Mouse (Mus musculus) forebrain, embryonic 11.5 days (tissue): ENCODE measurements around the gene Tcl1b5. TPM values are rescaled to one million over a fixed set of nuclear protein-coding genes. Genes with fewer than 3 reads are reported as not detected.
"Not testable (repeated sequence)": the region's sequence is repeated elsewhere in the genome, so short reads cannot be mapped to it uniquely, and the experiment has no call there.

ENCODE experiments used
- ATAC-seq: fragments of 200-750 bp; cut with Nextera tagmentation; replicated peaks from 2 replicates; pipeline ENCODE4 v1.8.0; 2017; ENCODE audit warnings: moderate TSS enrichment; ENCODE audit not compliant: low FRiP score
- DNase-seq: peaks from one replicate; pipeline ENCODE4 v3.0.0-alpha.2; 2017; ENCODE audit warnings: low spot score
- H3K27ac ChIP-seq: fragments of 300-500 bp; sonication (generic); 2 replicates; pipeline ENCODE4 v1.5.1; 2014; ENCODE audit warnings: low read depth, low read length
- H3K27me3 ChIP-seq: fragments of 300-500 bp; sonication (generic); 2 replicates; pipeline ENCODE4 v1.6.1; 2014; ENCODE audit warnings: mild to moderate bottlenecking, low read length, mixed read lengths; ENCODE audit not compliant: control insufficient read depth, insufficient read depth
- H3K36me3 ChIP-seq: fragments of 300-500 bp; sonication (generic); 2 replicates; pipeline ENCODE4 v1.6.1; 2014; ENCODE audit warnings: mild to moderate bottlenecking, low read length, moderate library complexity, mixed read lengths; ENCODE audit not compliant: control insufficient read depth, insufficient read depth
- H3K4me1 ChIP-seq: fragments of 300-500 bp; sonication (generic); replicated peaks from 2 replicates; pipeline ENCODE4 v1.6.1; 2014; ENCODE audit warnings: low read length, mixed read lengths; ENCODE audit not compliant: control insufficient read depth, insufficient read depth
- H3K4me2 ChIP-seq: fragments of 300-500 bp; sonication (generic); 2 replicates; pipeline ENCODE4 v1.6.1; 2014; ENCODE audit warnings: low read depth, mild to moderate bottlenecking, low read length, moderate library complexity, mixed read lengths; ENCODE audit not compliant: severe bottlenecking
- H3K4me3 ChIP-seq: fragments of 300-500 bp; sonication (generic); 2 replicates; pipeline ENCODE4 v1.5.1; 2014; ENCODE audit warnings: low read depth, low read length
- H3K9ac ChIP-seq: fragments of 300-500 bp; sonication (generic); 2 replicates; pipeline ENCODE4 v1.6.1; 2014; ENCODE audit warnings: low read length
- H3K9me3 ChIP-seq: fragments of 300-500 bp; sonication (generic); 2 replicates; pipeline ENCODE4 v1.6.1; 2016; ENCODE audit warnings: low read length, mixed read lengths; ENCODE audit not compliant: control insufficient read depth
- WGBS: fragments of 180-500 bp; shearing (Covaris S2); extraction: QIAGEN DNeasy Blood & Tissue Kit; methylation state at CpG from one replicate; pipeline ENCODE4 v1.1.7; 2014; 5-methylcytosine and 5-hydroxymethylcytosine counted together
- polyA plus RNA-seq: library from polyadenylated mRNA; unstranded; fragments of >200 nt; fragmentation: Nextera tagmentation; extraction: Ambion mirVana; gene quantifications from 2 replicates; pipeline ENCODE4 v1.2.1, GENCODE M21; 2014

The Tcl1b5 gene
- polyA plus RNA-seq, 1 experiment from 2014 or later = not detected

DNA sequence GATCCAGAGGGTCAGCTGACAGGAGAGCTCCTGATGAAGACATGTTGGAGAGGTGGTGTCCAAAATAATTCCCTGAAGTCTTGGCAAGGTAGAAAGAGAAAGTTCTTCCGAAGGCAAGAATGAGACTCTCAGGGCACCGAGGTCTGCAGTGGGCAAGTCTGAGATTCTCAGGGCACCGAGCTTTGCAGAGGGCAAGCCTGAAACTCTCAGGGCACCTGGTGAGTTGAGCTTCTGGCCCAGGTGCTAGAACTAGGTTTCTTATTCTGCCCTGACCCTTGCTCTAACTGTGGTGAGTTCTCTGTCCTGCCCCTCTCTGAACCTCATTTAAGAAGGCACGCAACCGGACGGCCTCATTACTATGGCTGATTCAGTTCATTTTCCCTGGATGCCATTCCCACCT, 14.6 kb downstream of the Tcl1b5 start, which contains the start of gene Tcl1b3:
Gene Tcl1b3 (plus strand): TSS at position 301 of the 400 bp plus-strand sequence.
- DNase-seq, H3K9me3 ChIP-seq, H3K27ac ChIP-seq, H3K36me3 ChIP-seq, H3K4me2 ChIP-seq, ATAC-seq, H3K27me3 ChIP-seq, H3K4me1 ChIP-seq, H3K9ac ChIP-seq, H3K4me3 ChIP-seq: not testable (repeated sequence)
- WGBS = 92% methylated on average over 6 of the region's 6 CpGs

DNA sequence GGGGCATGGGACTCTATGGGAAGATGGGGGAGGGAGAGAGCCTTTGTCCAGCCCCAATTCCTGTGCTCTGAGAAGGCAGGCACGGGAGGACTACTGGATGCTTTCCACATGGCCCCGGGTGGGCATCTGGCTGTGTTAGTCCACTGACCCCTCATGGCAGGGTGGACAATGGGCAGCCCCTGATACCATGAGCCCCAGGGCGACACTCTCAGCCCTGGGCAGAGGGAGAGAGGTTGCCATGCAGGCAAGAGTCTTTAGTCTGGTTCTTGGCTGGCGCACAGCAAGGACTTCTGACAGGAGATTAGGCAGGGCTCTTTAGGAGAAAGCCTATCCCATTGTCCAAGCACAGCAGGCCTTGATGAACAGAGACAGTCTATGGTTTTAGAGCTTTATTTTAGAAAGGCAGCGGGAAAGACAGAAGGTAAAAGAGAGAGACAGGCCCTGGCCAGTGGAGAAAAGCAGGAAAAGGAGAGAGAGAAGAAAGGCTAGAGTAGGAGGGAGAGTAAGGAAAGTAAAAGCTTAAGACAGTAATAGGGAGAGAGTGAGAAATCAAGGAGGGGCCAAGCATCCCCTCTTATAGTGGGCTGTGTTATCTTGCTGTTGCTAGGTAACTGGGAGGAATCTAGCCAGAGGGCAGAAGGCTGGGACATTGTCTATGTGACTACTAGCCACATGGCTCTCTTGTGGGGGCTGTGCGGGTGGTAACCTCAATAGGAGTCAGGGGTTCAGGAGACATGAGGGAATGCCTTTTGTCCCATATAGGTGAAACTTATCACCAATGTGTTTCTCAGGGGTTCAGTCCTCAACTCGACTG, 23.7 kb downstream of the Tcl1b5 start:
- H3K4me3 ChIP-seq, DNase-seq, H3K4me1 ChIP-seq, H3K9me3 ChIP-seq, ATAC-seq, H3K4me2 ChIP-seq, H3K27ac ChIP-seq, H3K9ac ChIP-seq, H3K27me3 ChIP-seq, H3K36me3 ChIP-seq: not testable (repeated sequence)
- WGBS = 21% methylated on average over 7 of the region's 7 CpGs

DNA sequence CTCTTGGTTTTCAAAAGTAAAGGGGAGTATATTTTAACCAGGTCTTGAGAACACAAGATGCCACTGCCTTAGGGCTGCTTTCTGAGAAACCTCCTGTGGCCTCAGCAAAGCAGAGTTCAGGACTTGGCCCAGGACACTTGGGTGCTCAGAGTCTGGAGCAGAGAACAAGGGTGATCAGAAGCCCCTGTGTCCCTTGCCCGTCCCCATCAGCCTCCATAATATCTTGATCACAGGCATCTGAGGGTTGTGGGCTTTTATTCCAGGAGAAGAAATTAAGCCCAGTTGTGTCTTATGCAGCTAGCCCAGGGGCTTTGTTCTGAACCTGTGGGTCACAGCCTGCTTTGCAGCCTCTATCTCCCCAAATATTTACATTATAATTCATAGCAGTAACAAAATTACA, 25.5 kb downstream of the Tcl1b5 start, which contains the start of gene Tcl1b4:
Gene Tcl1b4 (plus strand): TSS at position 301 of the 400 bp plus-strand sequence.
- not testable (repeated sequence) for H3K36me3 ChIP-seq, H3K9me3 ChIP-seq, H3K4me2 ChIP-seq, H3K4me1 ChIP-seq, ATAC-seq, DNase-seq, H3K27me3 ChIP-seq, H3K4me3 ChIP-seq, H3K9ac ChIP-seq, H3K27ac ChIP-seq
- WGBS = 80% methylated on average over 1 of the region's 1 CpGs

DNA sequence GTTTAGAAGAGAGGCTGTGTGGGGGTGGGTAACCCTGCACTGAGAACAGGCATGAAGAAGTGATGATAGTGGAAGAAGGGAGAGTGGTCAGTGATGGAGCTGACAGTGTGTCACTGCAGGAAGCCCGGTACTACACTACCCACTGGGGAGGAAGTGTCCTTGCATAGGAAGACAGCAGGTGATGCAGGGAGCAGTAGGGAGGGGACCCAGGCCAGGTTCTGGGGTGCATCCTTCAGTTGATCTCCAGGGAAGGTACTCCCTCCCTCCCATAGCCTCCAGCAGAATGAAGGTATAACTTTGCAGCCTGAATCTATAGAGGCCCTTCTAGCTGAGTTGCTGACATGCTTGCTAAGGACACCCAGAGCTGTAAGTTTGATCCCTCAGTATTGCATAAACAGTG, 30.9 kb downstream of the Tcl1b5 start:
- Histone ChIP-seq H3K9me3 (no peaks in the 10 kb centered on the region), H3K4me3 (no peak overlapping the region), H3K4me2 (no peak overlapping the region), H3K27ac (no peak overlapping the region), H3K9ac (no peak overlapping the region), H3K36me3 (no peaks in the 10 kb centered on the region), H3K4me1 (no peaks in the 10 kb centered on the region), H3K27me3 (no peaks in the 10 kb centered on the region)
- ATAC-seq = no peak
- WGBS = 89% methylated on average over 1 of the region's 1 CpGs
- DNase-seq = no peak

DNA sequence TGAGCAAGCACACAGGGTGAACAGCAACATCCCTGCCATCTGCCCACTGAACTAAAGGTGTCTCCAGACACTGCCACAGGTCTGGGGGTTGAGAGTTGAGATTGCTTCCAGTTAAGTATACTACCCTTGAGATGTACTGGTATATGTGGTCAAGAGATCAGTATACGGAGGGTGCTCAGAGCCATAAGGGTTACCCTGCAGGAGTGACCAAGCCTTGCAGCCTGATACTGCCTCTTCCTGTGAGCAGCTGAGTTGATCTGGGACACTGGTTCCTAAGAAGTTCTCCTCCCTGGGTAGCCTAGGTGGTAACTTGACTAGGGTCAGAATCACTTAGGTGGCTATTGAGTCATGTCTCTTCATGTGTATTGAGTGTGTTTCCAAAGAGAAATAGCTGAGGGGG, 32.3 kb downstream of the Tcl1b5 start:
- Histone ChIP-seq H3K4me3 (no peak overlapping the region), H3K36me3 (no peaks in the 10 kb centered on the region), H3K4me2 (no peak overlapping the region), H3K27ac (no peak overlapping the region), H3K4me1 (no peaks in the 10 kb centered on the region), H3K9ac (no peak overlapping the region), H3K9me3 (no peaks in the 10 kb centered on the region), H3K27me3 (no peaks in the 10 kb centered on the region)
- WGBS = 84% methylated on average over 1 of the region's 1 CpGs
- ATAC-seq = no peak
- DNase-seq = no peak

DNA sequence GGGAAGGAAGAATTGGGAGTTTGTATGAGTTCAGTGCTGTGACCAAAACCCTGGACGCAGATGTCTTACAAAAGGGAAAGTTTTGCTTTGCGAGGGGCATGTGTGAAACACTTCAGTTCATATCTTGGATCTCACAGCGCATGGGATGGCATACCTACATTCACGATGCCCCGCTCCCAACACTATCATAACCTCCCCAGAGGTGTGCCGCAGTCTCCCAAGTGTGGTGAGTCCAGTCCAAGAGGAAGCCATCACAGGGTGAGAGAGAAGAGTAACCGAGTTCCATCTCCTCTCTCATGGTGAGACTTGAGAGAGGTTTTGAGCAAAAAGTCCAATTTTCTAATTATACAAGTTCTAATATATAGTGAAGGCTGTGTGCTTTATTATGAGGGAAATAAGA, 33.1 kb downstream of the Tcl1b5 start:
- H3K36me3 ChIP-seq = no peaks in the 10 kb centered on the region
- H3K9me3 ChIP-seq = no peaks in the 10 kb centered on the region
- ATAC-seq (no peak), DNase-seq (no peak)
- H3K4me3 ChIP-seq = no peak overlapping the region
- no peak overlapping the region for H3K4me2 ChIP-seq
- H3K4me1 ChIP-seq = no peaks in the 10 kb centered on the region
- 91% methylated on average over 7 of the region's 7 CpGs for WGBS
- no peak overlapping the region for H3K9ac ChIP-seq
- no peaks in the 10 kb centered on the region for H3K27me3 ChIP-seq
- H3K27ac ChIP-seq = no peak overlapping the region

GRCm38 (mm10) chr12:105217101-105217760, 41.1 kb downstream of the Tcl1b5 start:
- H3K4me1 ChIP-seq = no peaks in the 10 kb centered on the region
- no peaks in the 10 kb centered on the region for H3K9me3 ChIP-seq
- H3K4me2 ChIP-seq = no peak overlapping the region
- WGBS = 91% methylated on average over 7 of the region's 7 CpGs
- H3K9ac ChIP-seq = no peak overlapping the region
- ATAC-seq = no peak
- no peak overlapping the region for H3K27ac ChIP-seq
- no peaks in the 10 kb centered on the region for H3K36me3 ChIP-seq
- H3K27me3 ChIP-seq = no peaks in the 10 kb centered on the region
- H3K4me3 ChIP-seq = no peak overlapping the region
- DNase-seq = no peak

DNA sequence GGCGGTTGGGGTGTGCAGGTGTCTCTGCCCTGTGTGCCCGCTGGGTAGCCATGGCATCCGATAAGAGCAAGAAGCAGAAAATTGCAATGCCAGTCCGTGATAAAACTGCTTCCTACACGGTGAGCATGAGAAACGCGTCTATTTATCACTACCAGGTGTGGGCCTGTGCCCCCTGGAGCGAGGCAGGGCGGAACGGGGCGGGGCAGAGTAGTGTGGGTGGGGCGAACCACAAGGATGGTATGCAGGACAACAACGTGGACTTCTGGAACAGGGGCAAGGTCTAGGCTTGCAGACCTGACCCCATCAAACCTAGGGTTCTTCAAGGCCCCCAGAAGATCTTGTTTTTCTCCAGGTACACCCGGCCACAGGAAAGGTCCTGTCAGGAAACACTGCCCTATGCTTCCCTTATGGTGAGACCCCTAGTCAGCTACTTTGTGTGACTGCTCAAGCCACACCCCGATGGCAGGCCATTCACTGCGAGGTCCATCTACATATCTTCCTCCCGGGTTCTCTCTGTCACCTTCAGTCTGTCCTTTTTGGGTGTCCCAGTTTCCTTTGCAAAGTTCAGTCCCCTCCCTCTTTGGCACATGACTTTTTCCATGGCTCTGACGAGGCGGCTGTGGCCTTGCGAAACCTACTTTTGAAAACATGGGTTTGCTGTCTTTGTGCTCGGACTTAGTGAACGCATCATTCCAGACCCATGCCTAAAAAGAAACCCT, 46.6 kb downstream of the Tcl1b5 start, which contains the start of gene Tcl1:
Gene Tcl1 (minus strand): TSS at position 193 of the 719 bp plus-strand sequence.
- Histone ChIP-seq H3K4me2 (no peak within 1 kb of the TSS), H3K36me3 (no peaks in the 10 kb centered on the region), H3K9ac (no peak within 1 kb of the TSS), H3K4me1 (no peaks in the 10 kb centered on the region), H3K4me3 (no peak within 1 kb of the TSS), H3K27me3 (no peaks in the 10 kb centered on the region), H3K27ac (no peak within 1 kb of the TSS), H3K9me3 (no peaks in the 10 kb centered on the region)
- 92% methylated on average over 22 of the region's 22 CpGs for WGBS
- no peak for ATAC-seq
- DNase-seq = no peak
